Mouse (Mus musculus) heart, embryonic 11.5 days (tissue): ENCODE measurements at regions not wholly inside any gene's neighbourhood (a gene's known extent, or its start where the extent isn't known, plus 50 kb on each side); places are given as distances from the start of the nearest gene placed in this dataset.
A peak's percentile ranks its signal among the peaks of the same experiment; 100 is the strongest.

Experiments
- ATAC-seq: fragments of 200-750 bp; cut with Nextera tagmentation; replicated peaks from 2 replicates; pipeline ENCODE4 v1.8.0; 2017; ENCODE audit warnings: moderate library complexity; ENCODE audit not compliant: insufficient number of reproducible peaks, low FRiP score, low TSS enrichment
- H3K27ac ChIP-seq: fragments of 300-500 bp; sonication (generic); 2 replicates; pipeline ENCODE4 v1.5.1; 2014; ENCODE audit warnings: mild to moderate bottlenecking, low read depth, low read length
- H3K27me3 ChIP-seq: fragments of 300-500 bp; sonication (generic); 2 replicates; pipeline ENCODE4 v1.6.1; 2014; ENCODE audit warnings: mild to moderate bottlenecking, low read length, mixed read lengths; ENCODE audit not compliant: control insufficient read depth, insufficient read depth
- H3K36me3 ChIP-seq: fragments of 300-500 bp; sonication (generic); 2 replicates; pipeline ENCODE4 v1.6.1; 2014; ENCODE audit warnings: mild to moderate bottlenecking, low read length, moderate library complexity, mixed read lengths; ENCODE audit not compliant: control insufficient read depth, insufficient read depth
- H3K4me1 ChIP-seq: fragments of 300-500 bp; sonication (generic); 2 replicates; pipeline ENCODE4 v1.6.1; 2014; ENCODE audit warnings: low read length; ENCODE audit not compliant: control insufficient read depth, insufficient read depth
- H3K4me2 ChIP-seq: fragments of 300-500 bp; sonication (generic); 2 replicates; pipeline ENCODE4 v1.6.1; 2014; ENCODE audit warnings: mild to moderate bottlenecking, moderate library complexity
- H3K4me3 ChIP-seq: fragments of 300-500 bp; sonication (generic); 2 replicates; pipeline ENCODE4 v1.5.1; 2014; ENCODE audit warnings: low read depth, low read length
- H3K9ac ChIP-seq: fragments of 300-500 bp; sonication (generic); 2 replicates; pipeline ENCODE4 v1.6.1; 2014; ENCODE audit warnings: mild to moderate bottlenecking, low read depth, low read length, moderate library complexity
- H3K9me3 ChIP-seq: fragments of 300-500 bp; sonication (generic); replicated peaks from 2 replicates; pipeline ENCODE4 v1.6.1; 2016; ENCODE audit warnings: low read length; ENCODE audit not compliant: control insufficient read depth
- WGBS: fragments of 180-500 bp; shearing (Covaris S2); extraction: QIAGEN DNeasy Blood & Tissue Kit; methylation state at CpG from one replicate; pipeline ENCODE4 v1.1.7; 2014; ENCODE audit not compliant: insufficient replicate concordance; 5-methylcytosine and 5-hydroxymethylcytosine counted together

DNA sequence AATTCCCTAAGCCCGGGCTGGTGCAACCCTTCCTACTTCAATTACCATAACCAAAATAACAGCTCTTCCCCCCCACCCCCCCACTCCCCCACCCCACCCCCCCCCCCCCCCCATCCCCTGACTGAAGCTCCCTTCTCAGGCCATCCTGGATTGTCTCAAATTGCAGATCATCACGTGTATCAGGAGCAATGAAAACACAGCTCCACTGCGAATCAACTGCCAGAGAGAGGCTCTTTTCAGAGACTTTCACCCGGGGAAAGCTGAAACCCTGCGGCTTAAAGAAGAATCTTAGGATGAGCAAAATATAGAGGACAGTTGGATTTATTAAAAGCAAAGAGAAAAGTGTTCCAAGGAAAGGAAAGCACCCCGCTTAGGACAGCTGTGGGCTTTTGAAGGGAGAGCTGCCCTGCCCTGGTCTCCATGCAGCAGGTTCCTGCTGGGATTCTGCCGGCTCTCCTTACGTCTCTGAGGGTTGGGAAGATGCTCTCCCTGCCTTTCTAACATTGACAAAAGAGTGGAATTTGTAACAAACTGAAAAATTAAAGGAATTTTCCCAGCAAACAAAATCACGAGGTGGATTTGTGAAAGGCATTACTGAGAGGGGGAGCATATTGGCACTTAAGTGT, 88.6 kb upstream of the Qrfpr start:
- WGBS = 2% methylated on average over 9 of the region's 9 CpGs
- Histone ChIP-seq H3K4me1 (no peaks in the 10 kb centered on the region), H3K27ac (no peak overlapping the region), H3K36me3 (no peaks in the 10 kb centered on the region), H3K9ac (no peak overlapping the region), H3K27me3 (no peaks in the 10 kb centered on the region), H3K4me3 (peak overlapping the region; percentile 21; the same call in 1 of the 2 replicates), H3K4me2 (peak overlapping the region; percentile 56), H3K9me3 (no peaks in the 10 kb centered on the region)
- no peak for ATAC-seq

- Histone ChIP-seq H3K9ac (no peak overlapping the region), H3K27ac (no peak overlapping the region), H3K4me3 (no peak overlapping the region), H3K9me3 (no peaks in the 10 kb centered on the region), H3K4me1 (no peaks in the 10 kb centered on the region), H3K36me3 (no peaks in the 10 kb centered on the region), H3K27me3 (no peaks in the 10 kb centered on the region), H3K4me2 (no peak overlapping the region)
- WGBS = 61% methylated on average over 3 of the region's 3 CpGs
- no peak for ATAC-seq
Measured at GRCm38 (mm10) chr3:36296792-36297191, 74.7 kb upstream of the Qrfpr start.

DNA sequence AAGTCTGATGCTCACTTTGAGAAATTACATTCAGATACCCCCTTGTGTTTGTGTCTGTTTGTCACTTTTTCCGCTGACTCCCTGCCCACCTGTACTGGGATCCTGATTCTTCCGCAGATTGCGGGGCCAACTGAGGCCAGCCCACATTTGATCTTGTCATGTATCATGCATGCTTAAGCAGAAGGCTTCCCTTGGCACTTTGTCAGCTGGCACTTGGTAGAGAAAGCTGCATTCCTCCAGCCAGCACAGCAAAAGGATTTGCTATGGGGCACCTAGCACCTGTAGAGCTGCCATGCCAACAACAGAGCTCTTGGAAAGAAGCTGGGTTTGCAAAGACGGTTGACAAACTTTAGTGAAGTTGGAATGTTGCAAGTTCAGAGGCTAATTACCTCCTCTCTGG, 69.9 kb upstream of the Qrfpr start:
- Histone ChIP-seq H3K27me3 (no peaks in the 10 kb centered on the region), H3K36me3 (no peaks in the 10 kb centered on the region), H3K27ac (no peak overlapping the region), H3K9ac (no peak overlapping the region), H3K4me1 (no peaks in the 10 kb centered on the region), H3K9me3 (no peaks in the 10 kb centered on the region), H3K4me3 (no peak overlapping the region), H3K4me2 (no peak overlapping the region)
- WGBS = 83% methylated on average over 4 of the region's 4 CpGs
- ATAC-seq = no peak

- H3K9ac ChIP-seq = no peak overlapping the region
- H3K4me2 ChIP-seq = no peak overlapping the region
- 57% methylated on average over 5 of the region's 5 CpGs for WGBS
- H3K36me3 ChIP-seq = no peaks in the 10 kb centered on the region
- no peak overlapping the region for H3K27ac ChIP-seq
- H3K9me3 ChIP-seq = peaks cover 3% of the 10 kb centered on the region; the same call in 1 of the 2 replicates
- H3K27me3 ChIP-seq = no peaks in the 10 kb centered on the region
- H3K4me3 ChIP-seq = no peak overlapping the region
- ATAC-seq = no peak
- no peaks in the 10 kb centered on the region for H3K4me1 ChIP-seq
Measured at GRCm38 (mm10) chr3:36284066-36284465, 62.0 kb upstream of the Qrfpr start.

DNA sequence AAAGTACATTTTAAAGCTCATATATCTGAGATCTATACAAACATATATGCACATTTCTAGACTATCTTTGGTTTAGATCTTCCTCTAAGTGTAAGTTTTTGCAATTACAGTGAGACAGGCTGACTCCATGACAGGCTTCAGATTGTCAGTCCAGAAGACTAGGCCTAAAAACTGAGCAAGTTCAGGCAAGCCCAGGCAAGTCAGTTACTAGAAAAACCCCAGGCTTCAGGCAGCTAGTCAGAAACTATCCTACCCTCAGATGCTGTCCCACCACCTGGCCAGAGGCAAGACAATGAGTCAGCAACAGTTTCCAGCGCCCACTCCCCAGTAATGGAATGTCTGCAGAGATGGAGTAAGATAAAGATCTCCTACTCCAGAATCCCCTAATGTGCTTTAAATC, 53.4 kb upstream of the Qrfpr start:
- Histone ChIP-seq H3K4me1 (no peaks in the 10 kb centered on the region), H3K36me3 (no peaks in the 10 kb centered on the region), H3K9me3 (no peaks in the 10 kb centered on the region), H3K27me3 (no peaks in the 10 kb centered on the region), H3K4me2 (no peak overlapping the region), H3K4me3 (no peak overlapping the region), H3K9ac (no peak overlapping the region), H3K27ac (no peak overlapping the region)
- no peak for ATAC-seq
- 58% methylated on average over 1 of the region's 1 CpGs for WGBS
